Mouse (Mus musculus) cerebellum, postnatal 10 days (tissue): Measurements from ENCODE around the gene Auts2.

Source experiments
- DNase-seq, 2 experiments: peaks; one replicate each; pipeline ENCODE4 v3.0.0; 2021; ENCODE audit warnings: mixed read lengths in 2 of 2

The Auts2 gene

GRCm38 (mm10) chr5:132498896-132499295, 44.2 kb downstream of the Auts2 start:
- no peak for DNase-seq

DNA sequence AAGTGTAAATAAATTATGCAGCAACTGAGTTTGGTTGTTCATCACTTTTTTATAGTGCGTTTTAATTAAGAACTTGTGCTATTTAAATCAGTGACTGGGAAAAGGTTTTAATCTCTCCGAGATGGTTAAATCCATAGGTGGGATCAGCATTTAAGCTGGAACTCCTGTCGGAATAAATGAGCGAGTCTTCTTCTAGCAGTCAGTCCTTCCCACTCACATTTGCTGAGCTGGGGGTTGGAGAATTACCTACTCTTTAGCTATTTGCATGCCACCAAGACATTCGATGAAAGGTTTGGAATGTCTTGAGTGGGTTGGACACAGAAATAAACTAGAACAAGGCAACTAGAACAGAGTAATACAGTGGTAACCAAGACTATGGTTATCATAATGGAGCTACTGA, 45.1 kb downstream of the Auts2 start:
- no peak for DNase-seq

DNA sequence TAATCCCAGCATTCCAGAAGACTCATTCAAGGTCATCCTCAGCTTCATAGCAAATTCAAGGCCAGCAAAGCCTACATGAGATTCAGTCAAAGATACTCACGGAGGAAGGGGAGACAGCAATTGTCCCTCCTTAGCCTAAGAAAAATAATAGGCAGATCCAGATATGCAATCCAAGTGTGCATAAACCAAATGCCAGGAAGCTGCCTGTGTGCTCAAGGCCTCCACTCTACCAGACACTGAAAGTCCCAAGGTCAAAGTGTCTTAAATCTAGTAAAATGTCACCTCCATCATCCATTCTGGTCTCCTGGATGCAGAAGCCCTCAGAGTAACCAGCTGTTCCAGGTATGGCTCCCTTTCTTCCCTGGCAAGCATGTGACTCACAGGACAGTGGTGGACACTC, 50.4 kb downstream of the Auts2 start:
- no peak for DNase-seq

GRCm38 (mm10) chr5:132492040-132492439, 51.1 kb downstream of the Auts2 start:
- no peak for DNase-seq

DNA sequence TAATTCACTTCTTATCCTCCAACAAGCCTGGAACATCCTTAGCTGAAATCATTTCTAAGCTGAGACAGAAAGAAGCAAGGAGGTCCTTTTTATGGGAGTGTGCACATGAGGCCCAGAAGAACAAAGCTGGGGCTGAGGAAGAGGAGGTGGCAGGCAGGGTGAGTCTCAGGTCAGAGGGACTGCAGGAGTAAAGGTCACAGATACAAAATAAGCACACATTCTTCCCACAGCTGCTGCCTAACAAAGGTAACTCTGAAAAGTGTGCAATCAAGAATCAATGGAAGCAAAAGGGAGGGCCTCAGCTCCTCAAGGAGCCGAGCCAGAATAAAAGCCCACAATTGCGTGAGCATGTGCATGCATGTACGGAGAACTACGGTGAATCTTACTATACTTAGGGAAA, 51.6 kb downstream of the Auts2 start:
- no peak for DNase-seq

DNA sequence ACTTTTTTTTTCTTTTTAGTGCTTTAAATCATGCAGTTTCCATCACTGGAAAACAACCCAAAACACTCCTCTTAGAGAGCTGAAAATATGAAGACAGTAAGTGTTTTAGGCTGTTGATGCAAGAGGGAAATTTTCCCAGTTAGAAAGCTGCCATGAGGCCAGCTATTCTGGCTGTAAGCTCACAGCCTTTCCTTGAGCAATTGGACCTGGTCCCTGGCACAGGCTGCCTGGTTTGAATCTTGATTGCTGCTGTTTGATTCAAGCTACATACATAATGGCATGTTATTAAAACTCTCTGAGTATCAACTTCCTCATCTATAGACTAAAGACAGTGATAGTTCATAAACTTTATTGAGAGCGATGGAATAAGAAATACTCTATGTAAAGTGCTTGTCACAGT, 52.8 kb downstream of the Auts2 start:
- DNase-seq, result peak; percentile 44 to 54

DNA sequence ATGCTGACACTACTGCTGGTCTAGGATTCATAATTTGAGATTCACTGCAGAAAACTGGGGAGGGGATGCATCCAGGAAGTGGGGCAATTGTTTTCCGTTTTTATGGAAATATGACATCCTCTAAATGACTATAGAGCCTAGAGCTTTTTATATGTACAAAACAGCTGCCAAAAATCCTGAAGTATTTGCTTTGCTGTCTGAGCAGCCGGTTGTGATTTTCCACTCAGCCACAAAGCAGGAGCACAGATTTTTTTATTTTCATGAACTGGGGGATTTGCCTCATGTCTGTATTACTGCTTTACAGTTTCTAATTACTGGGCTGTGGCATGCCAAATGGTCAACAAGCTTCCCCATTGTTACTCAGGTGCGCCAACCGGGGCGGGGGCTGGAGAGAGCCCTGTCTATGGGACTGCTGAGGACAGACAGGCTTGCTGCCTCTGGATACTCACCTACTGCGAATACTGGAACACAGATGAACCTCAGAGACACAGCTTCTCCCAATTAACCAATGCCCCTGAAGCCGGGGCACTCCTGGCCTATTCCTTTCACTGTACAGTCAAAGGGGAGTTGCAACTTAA, 53.3 kb downstream of the Auts2 start:
- peak in 1 of 2 experiments; percentile 23 for DNase-seq

DNA sequence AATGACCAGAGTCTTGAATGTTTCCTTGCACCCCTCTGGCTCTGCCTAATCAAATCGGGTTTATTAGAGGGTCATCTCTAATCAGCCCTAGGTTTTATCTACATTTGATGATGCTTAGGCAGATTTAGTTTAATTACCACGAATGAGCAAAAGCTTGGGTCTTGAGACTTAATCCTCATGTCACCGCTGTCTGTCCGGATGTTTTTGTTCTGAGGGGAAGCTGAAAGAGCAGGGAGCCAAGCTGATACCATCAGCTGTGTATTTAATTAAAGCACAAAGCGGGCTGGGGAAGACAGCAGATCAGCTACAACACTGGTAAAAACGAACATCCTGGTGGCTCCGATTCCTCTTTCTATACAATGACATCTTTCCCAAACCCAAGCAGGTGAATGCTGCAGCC, 56.3 kb downstream of the Auts2 start:
- no peak for DNase-seq

GRCm38 (mm10) chr5:132485994-132486393, 57.1 kb downstream of the Auts2 start:
- no peak for DNase-seq

DNA sequence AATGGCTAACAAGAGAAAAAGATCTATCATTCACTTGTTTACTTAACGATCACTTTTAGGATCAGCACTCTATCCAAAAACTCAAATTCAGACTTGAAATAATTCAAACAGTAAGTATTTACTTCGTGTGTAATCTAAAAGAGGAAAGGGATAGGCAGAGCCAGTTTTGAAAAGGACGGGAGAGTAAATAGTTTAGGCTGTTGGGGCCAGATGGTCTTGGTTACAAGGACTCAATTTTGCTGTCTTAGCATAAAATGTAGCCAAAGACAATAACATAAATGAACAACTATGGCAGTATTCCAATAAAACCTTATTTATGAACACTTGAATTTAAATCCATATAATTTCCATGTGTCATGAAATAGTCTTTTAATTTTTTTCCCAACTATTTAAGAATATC, 57.7 kb downstream of the Auts2 start:
- no peak for DNase-seq

DNA sequence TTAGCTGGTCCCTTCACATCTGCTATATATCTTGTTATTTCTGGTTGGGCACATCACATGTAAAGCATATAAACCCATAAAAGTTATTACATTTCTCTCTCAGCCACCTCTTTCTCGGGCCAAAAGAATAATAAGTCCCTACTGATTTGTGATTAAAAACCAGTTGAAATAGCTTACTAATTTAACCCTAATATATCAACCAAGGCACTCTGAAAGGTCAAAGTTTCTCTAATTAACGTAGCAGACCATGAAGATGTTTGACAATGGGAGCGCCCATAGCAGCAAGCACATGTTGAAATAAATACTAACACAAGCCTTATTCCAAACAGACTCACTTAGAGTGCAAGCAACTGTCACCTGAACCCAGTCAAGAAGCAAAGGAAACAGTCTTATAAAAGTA, 61.7 kb downstream of the Auts2 start:
- DNase-seq, result no peak

- no peak for DNase-seq
These were observed 62.7 kb downstream of the Auts2 start for GRCm38 (mm10) chr5:132480461-132480860.

- DNase-seq, result no peak
These were observed 63.8 kb downstream of the Auts2 start for GRCm38 (mm10) chr5:132479227-132479857.

DNA sequence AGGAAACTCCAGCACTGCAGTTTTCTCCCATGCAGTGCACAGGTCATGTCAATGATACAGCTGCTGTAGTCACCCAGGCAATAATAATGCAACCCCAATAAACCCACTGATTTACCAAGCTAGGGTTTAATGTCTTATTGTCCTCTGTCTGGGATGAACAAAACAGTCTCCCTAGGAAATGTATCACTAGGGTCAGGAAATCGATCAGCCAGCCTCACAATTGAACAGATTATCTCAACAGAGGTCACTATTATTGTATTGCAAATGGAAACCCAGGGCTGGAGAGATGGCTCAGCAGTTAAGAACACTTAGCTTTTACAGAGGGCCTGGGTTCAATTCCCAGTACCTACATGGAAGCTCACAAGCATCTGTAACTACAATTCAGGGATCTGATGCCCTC, 65.6 kb downstream of the Auts2 start:
- DNase-seq, result no peak

DNA sequence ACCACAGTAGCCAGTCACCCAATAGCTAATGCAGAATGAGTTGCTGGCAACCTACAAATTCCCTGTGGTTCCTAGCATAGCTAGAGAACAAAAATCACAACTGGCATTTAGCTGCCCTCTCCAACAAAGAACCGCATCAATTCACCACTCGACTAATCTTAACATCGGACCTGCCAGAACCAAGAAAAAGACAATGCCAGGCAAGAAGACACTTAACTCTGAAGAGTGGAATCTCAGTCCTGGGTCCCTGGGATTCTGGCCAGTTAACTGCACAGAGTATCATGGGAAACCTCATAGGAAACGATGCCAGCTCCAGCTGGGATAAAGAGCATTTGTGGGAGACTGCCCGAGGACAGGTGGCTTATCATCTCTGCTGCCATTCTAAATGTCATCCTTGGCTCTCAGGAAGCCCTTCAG, 70.2 kb downstream of the Auts2 start:
- peak; percentile 94 for DNase-seq

- peak; percentile 35 to 39 for DNase-seq
These were observed 70.8 kb downstream of the Auts2 start for GRCm38 (mm10) chr5:132472184-132472829.

- no peak for DNase-seq
These were observed 75.8 kb downstream of the Auts2 start for GRCm38 (mm10) chr5:132467364-132467743.

DNA sequence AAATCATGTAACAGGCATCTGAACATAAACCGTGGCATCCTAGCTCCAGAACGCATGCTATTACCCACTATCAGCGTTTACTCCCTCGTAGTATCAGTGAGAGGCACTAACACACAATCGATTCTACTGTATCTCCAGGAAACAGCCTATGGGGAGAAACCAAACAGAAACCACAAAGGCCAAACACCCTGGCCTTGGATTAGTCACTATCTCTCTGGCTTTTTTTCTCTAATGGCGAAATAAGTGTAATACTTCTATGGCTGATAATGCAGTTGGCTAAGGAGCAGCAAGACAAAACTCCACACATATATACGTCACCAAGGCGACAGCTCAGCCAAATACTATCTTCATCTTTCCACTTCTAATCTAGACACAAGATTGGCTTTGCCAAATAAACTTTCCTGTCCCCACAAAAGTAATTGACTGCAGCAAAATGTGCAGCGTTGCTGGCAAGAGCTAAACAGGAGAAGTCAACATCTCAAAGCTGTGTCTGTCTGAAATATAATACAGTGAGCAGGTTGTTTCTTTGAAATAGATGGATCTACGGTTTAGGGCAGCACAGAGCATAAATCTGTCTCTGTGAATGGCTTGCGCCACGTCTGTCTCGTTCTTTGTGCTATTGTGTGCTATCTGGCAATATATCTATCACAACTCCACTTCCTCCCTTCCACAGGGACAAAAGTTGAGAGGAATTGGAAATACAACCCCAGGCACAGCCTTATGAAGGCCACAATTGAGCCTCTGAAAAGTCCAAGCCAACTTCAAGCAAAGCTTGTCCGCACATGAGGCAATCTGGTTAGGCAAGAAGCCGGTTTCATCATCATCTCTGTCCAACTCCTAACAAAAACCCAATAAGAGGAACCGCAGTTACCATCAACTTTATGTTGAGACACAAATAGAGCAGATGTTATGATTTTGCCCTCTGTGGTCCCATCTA, 76.4 kb downstream of the Auts2 start:
- no peak for DNase-seq

- DNase-seq, result no peak
These were observed 80.6 kb downstream of the Auts2 start for GRCm38 (mm10) chr5:132462560-132462959.

- no peak for DNase-seq
These were observed 84.6 kb downstream of the Auts2 start for GRCm38 (mm10) chr5:132458498-132458897.

DNA sequence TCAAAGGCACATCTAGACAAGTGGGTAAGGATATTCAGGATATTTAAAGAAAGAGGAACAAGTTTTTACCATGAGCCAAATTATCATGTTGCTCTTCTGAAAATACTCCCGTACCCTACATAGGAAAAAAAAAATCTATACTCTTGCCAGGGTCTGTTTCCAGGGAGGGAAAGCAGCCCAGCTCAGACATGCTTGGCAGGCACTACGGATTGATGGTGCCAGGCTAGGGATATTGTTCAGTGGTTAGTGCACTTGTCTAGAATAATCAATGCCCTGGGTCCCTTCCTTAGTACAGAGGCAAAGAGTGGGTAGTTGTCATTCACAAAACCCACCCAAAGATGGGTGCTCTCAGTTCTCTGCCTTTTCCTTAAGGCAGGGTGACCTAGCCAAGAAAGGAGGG, 90.8 kb downstream of the Auts2 start:
- DNase-seq, result peak; percentile 30 to 54

GRCm38 (mm10) chr5:132450071-132450470, 93.1 kb downstream of the Auts2 start:
- no peak for DNase-seq

GRCm38 (mm10) chr5:132448401-132449066, 94.6 kb downstream of the Auts2 start:
- DNase-seq, result no peak
